Mouse (Mus musculus) left cerebral cortex, adult 2 months (tissue): ENCODE data around the gene Mrps18b. TPM values are rescaled to one million over a fixed set of nuclear protein-coding genes. Genes with fewer than 3 reads are reported as not detected.
A peak's percentile ranks its signal among the peaks of the same experiment; 100 is the strongest.

ENCODE experiments used
- DNase-seq, 2 experiments: peaks; one replicate each; pipeline ENCODE4 v3.0.0; 2021 to 2022; ENCODE audit warnings: low spot score in 2 of 2, mixed read lengths in 1 of 2; ENCODE audit errors: extremely low spot score in 1 of 2
- H3K27ac ChIP-seq: fragments of 200-600 bp; 2 replicates; pipeline ENCODE4 v1.8.1; 2022
- H3K4me3 ChIP-seq: fragments of 200-600 bp; 2 replicates; pipeline ENCODE4 v1.8.1; 2022
- CTCF ChIP-seq: fragments of 200-600 bp; IDR thresholded peaks from 2 replicates; pipeline ENCODE4 v1.8.1; 2022; ENCODE audit warnings: antibody characterized with exemption, mild to moderate bottlenecking, moderate library complexity
- intact Hi-C: fragments of 180-260 bp; cut with DNase I; formaldehyde crosslinking; loops from one replicate; pipeline ENCODE4 v1.15.1; 2025
- total RNA-seq, 2 experiments: library from RNA; stranded (reverse); gene quantifications; 2 replicates each; pipeline ENCODE4 v1.2.3; 2021

Mrps18b gene
- total RNA-seq, 2 experiments from 2014 or later = 38.0 to 44.3 TPM

- intact Hi-C loops = loop anchor here (5.0 kb wide), 1 partner anchor 80 kb away; the partner anchor contains the start of gene Tubb5
- peak overlapping the region; percentile 100 for H3K27ac ChIP-seq
- H3K4me3 ChIP-seq = peak overlapping the region; percentile 75
- DNase-seq = no peak
- no peak for TF ChIP-seq CTCF
Observed at GRCm38 (mm10) chr17:35917463-35918251, 1.5 kb upstream of the Mrps18b start.

GRCm38 (mm10) chr17:35917143-35917462, 914 bp upstream of the Mrps18b start:
- intact Hi-C loops = loop anchor here (5.0 kb wide), 1 partner anchor 80 kb away; the partner anchor contains the start of gene Tubb5
- H3K27ac ChIP-seq = peak overlapping the region; percentile 100
- DNase-seq = no peak
- H3K4me3 ChIP-seq = peak overlapping the region; percentile 75
- TF ChIP-seq CTCF = no peak

- no peak for DNase-seq
- peak overlapping the region; percentile 75 for H3K4me3 ChIP-seq
- H3K27ac ChIP-seq = peak overlapping the region; percentile 100
- intact Hi-C loops = loop anchor here (5.0 kb wide), 1 partner anchor 78 kb away; the partner anchor contains the start of gene Tubb5
- no peak for TF ChIP-seq CTCF
Observed at GRCm38 (mm10) chr17:35915538-35916296, 472 bp downstream of the Mrps18b start.

- TF ChIP-seq CTCF = peak; percentile 6; the same call in 1 of the 2 replicates
- no peak for DNase-seq
- no peak overlapping the region for H3K27ac ChIP-seq
- peak overlapping the region; percentile 75 for H3K4me3 ChIP-seq
- intact Hi-C loops = loop anchor here (5.0 kb wide), 1 partner anchor 78 kb away; the partner anchor contains the start of gene Tubb5
Observed at GRCm38 (mm10) chr17:35914975-35915374, 1.2 kb downstream of the Mrps18b start.

- peak within 1 kb of the TSS; percentile 81 for H3K27ac ChIP-seq
- peak; percentile 90 to 91 for DNase-seq
- H3K4me3 ChIP-seq = peak within 1 kb of the TSS; percentile 59
- intact Hi-C loops = no loop called here
- TF ChIP-seq CTCF = no peak
Observed at GRCm38 (mm10) chr17:35909919-35910369, 6.2 kb downstream of the Mrps18b start, which contains the start of gene Atat1. Atat1 (minus strand) TSS chr17:35910075.

GRCm38 (mm10) chr17:35909186-35909918, 6.8 kb downstream of the Mrps18b start:
- peak overlapping the region; percentile 59 for H3K4me3 ChIP-seq
- no peak for TF ChIP-seq CTCF
- intact Hi-C loops = no loop called here
- DNase-seq = no peak
- peak overlapping the region; percentile 81 for H3K27ac ChIP-seq

GRCm38 (mm10) chr17:35907609-35908008, 8.6 kb downstream of the Mrps18b start:
- H3K4me3 ChIP-seq = no peak overlapping the region
- DNase-seq = no peak
- no peak overlapping the region for H3K27ac ChIP-seq
- peak; percentile 35 for TF ChIP-seq CTCF
- intact Hi-C loops = no loop called here

- no peak for TF ChIP-seq CTCF
- intact Hi-C loops = no loop called here
- DNase-seq = no peak
- Histone ChIP-seq H3K4me3 (no peak overlapping the region), H3K27ac (no peak overlapping the region)
Observed at GRCm38 (mm10) chr17:35905587-35905986, 10.6 kb downstream of the Mrps18b start.

- intact Hi-C loops = no loop called here
- DNase-seq = no peak
- no peak overlapping the region for H3K27ac ChIP-seq
- TF ChIP-seq CTCF = no peak
- no peak overlapping the region for H3K4me3 ChIP-seq
Observed at GRCm38 (mm10) chr17:35903992-35904355, 12.2 kb downstream of the Mrps18b start.

- intact Hi-C loops = no loop called here
- no peak for DNase-seq
- TF ChIP-seq CTCF = no peak
- Histone ChIP-seq H3K27ac (no peak overlapping the region), H3K4me3 (no peak overlapping the region)
Observed at GRCm38 (mm10) chr17:35903343-35903991, 12.7 kb downstream of the Mrps18b start.

GRCm38 (mm10) chr17:35900636-35901035, 15.6 kb downstream of the Mrps18b start:
- no peak for TF ChIP-seq CTCF
- H3K27ac ChIP-seq = no peak overlapping the region; the same call in 1 of the 2 replicates
- intact Hi-C loops = no loop called here
- no peak for DNase-seq
- H3K4me3 ChIP-seq = no peak overlapping the region
